Comparison of ENCODE assay signal across 14 mouse cellular contexts in genomic region chr14:74205011-74205410, GRCm38 (mm10).
"Had no signal": no experiment of that assay in that cellular context is flagged by ENCODE, and none has a peak within 500 bp of the region (broad histone marks: within the 10 kb centered on the region; RNA-seq: fewer than 3 reads in every experiment).

No protein-coding gene starts in this region.

- H3K9ac ChIP-seq: limb, embryonic 13.5 days; liver, embryonic 14.5 days; midbrain, embryonic 12.5 days; neural tube, embryonic 15.5 days had no signal

- H3K36me3 ChIP-seq: limb, embryonic 13.5 days; midbrain, embryonic 12.5 days; neural tube, embryonic 15.5 days had no signal

- H3K4me3 ChIP-seq: limb, embryonic 13.5 days; midbrain, embryonic 12.5 days; myocyte; neural tube, embryonic 15.5 days had no signal

- H3K9me3 ChIP-seq: limb, embryonic 13.5 days; midbrain, embryonic 12.5 days; neural tube, embryonic 15.5 days had no signal

- H3K4me2 ChIP-seq: limb, embryonic 13.5 days; midbrain, embryonic 12.5 days; neural tube, embryonic 15.5 days had no signal

- DNase-seq: layer of hippocampus, adult 9-11 months; layer of hippocampus, postnatal 36 days; left cerebral cortex, postnatal 4 days; lung, adult 18-20 months; right cerebral cortex, adult 18-20 months; right cerebral cortex, postnatal 25 days; thymus, adult 18-20 months; thymus, postnatal 14 days had no signal

- H3K4me1 ChIP-seq: limb, embryonic 13.5 days; midbrain, embryonic 12.5 days; neural tube, embryonic 15.5 days had no signal

- H3K27me3 ChIP-seq: limb, embryonic 13.5 days; midbrain, embryonic 12.5 days; neural tube, embryonic 15.5 days had no signal

- H3K27ac ChIP-seq: limb, embryonic 13.5 days; liver, embryonic 14.5 days; midbrain, embryonic 12.5 days; neural tube, embryonic 15.5 days; stomach, postnatal 0 days had no signal
